In the genomic region with DNA sequence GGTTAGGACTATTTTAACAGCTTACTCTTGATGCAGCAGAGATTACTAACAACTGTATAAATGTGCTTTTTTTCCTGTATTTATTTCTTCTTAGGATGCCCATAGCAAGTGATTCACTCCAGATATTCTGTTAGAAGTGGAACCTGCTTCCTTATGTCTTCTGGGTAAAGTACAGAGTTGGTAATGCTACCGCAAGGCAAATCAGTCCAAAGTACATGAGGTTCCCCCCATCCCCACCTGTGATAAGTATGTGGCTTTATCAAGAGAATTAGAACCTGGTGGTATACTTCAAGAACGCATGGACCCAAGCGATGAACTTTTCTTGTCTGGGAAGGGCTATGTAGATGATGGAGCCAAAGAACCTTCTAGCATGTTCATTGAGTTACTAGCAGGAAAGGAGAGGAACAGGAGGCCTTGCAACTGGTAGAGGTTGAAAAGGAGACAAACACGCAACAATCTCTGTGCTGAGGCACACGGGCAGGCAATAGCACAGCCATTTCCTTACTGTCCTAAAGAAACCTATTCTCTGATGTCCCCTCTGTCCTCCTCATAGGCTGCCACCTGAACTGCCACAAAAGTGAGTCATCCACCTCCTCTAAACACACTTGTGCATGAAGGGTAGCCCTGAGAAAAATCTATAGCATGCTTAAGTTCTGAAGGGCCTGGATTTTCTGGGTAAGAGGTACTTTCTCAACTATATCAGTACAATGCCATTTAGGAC, we compare ENCODE assay signal across 16 mouse cellular contexts. TPM values are rescaled to one million over a fixed set of nuclear protein-coding genes. Genes with fewer than 3 reads are reported as not detected.
"Had no signal": no experiment of that assay in that cellular context is flagged by ENCODE, and none has a peak within 500 bp of the region (broad histone marks: within the 10 kb centered on the region; RNA-seq: fewer than 3 reads in every experiment).

No protein-coding gene starts in this region.

- DNase-seq: retina, postnatal 1 day; right cerebral cortex, adult 18-20 months; right cerebral cortex, postnatal 14 days; right cerebral cortex, postnatal 25 days; right cerebral cortex, postnatal 4 days; spleen, adult 18-20 months; thymus, adult 18-20 months; thymus, adult 2 months; thymus, postnatal 14 days; thymus, postnatal 25 days; thymus, postnatal 36 days; thymus, postnatal 4 days had no signal

- H3K4me3 ChIP-seq: neural tube, embryonic 15.5 days; stomach, embryonic 15.5 days had no signal

- H3K27ac ChIP-seq: neural tube, embryonic 15.5 days; stomach, embryonic 15.5 days; stomach, postnatal 0 days had no signal

- H3K9ac ChIP-seq: neural tube, embryonic 15.5 days; stomach, embryonic 15.5 days had no signal

- H3K4me2 ChIP-seq: neural tube, embryonic 15.5 days; stomach, embryonic 15.5 days had no signal

- H3K9me3 ChIP-seq: neural tube, embryonic 15.5 days; stomach, embryonic 15.5 days had no signal

- H3K36me3 ChIP-seq: neural tube, embryonic 15.5 days; stomach, embryonic 15.5 days had no signal

RNA-seq across cellular contexts. Expression of gene Nrn1, which starts 14.5 kb away (rescaled TPM):
- total RNA-seq: neutrophil, adult 5-6 weeks had no signal
